Mouse (Mus musculus) ES-E14 (cell line): Measurements from ENCODE around the gene Hist1h2ad.

Source experiments
- CHD2 ChIP-seq: IDR thresholded peaks from 2 replicates; pipeline ENCODE4 v1.6.1; 2014; ENCODE audit warnings: mild to moderate bottlenecking, low read depth, low read length, inconsistent platforms
- HCFC1 ChIP-seq: IDR thresholded peaks from 2 replicates; pipeline ENCODE4 v1.6.1; 2012; ENCODE audit warnings: low read length, inconsistent platforms, borderline replicate concordance; ENCODE audit not compliant: insufficient read depth
- MAFK ChIP-seq: IDR thresholded peaks from 2 replicates; pipeline ENCODE4 v1.6.1; 2014; ENCODE audit warnings: mild to moderate bottlenecking, low read depth, low read length, inconsistent platforms; ENCODE audit not compliant: insufficient read depth
- ZC3H11A ChIP-seq: IDR thresholded peaks from 2 replicates; pipeline ENCODE4 v1.6.1; 2012; ENCODE audit warnings: low read depth, mild to moderate bottlenecking, inconsistent platforms, low read length, borderline replicate concordance

DNA sequence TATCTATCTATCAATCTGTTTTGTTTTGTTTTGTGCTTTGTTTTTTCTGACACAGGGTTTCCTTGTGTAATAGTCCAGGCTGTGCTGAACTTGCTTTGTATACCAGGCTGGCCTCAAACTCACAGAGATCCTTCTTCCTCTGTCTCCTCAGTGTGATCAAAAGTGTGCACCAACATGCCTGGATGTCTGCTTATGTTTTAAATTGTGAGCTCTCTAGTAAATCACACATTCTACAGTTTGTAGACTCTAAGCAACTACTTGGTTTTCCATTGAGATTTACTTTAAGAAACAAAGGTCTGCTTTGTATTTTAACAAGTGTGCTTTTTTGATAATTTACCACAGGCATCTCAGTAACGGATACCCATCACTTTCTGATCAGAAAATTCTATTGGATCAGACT, 3.7 kb downstream of the Hist1h2ad start:
- TF ChIP-seq CHD2, result no peak
- no peak for TF ChIP-seq MAFK
- TF ChIP-seq HCFC1, result no peak
- TF ChIP-seq ZC3H11A, result no peak
